Mouse (Mus musculus): ENCODE results near the gene Pmepa1. TPM values are rescaled to one million over a fixed set of nuclear protein-coding genes. Genes with fewer than 3 reads are reported as not detected.
A peak's percentile ranks its signal among the peaks of the same experiment; 100 is the strongest.

Pmepa1 gene
- 8.9 and 9.0 TPM in 2 replicates for polyA plus RNA-seq (2014; fragmentation: Nextera tagmentation; extraction: Ambion mirVana)

- H3K36me3 ChIP-seq (ENCODE audit: insufficient read depth): no peaks in the 10 kb centered on the region
- H3K27me3 ChIP-seq (ENCODE audit: insufficient read depth, low read length): no peaks in the 10 kb centered on the region
- H3K9me3 ChIP-seq (ENCODE audit: low read depth, low read length): no peaks in the 10 kb centered on the region
- H3K4me3 ChIP-seq (ENCODE audit: low read depth, low read length): peak within 1 kb of the TSS; percentile 87
- peaks cover 11% of the 10 kb centered on the region for H3K4me1 ChIP-seq (ENCODE audit: insufficient read depth)
- ATAC-seq (ENCODE audit: insufficient read depth) (peak; percentile 95), DNase-seq (peak; percentile 98)
- H3K4me2 ChIP-seq: peak within 1 kb of the TSS; percentile 88
- peak within 1 kb of the TSS; percentile 94 for H3K27ac ChIP-seq (ENCODE audit: low read depth)
- TF ChIP-seq CTCF (IDR thresholded peaks at IDR 0.05; ENCODE audit: low read depth): no peak
- peak within 1 kb of the TSS; percentile 98 for H3K9ac ChIP-seq
- WGBS: under 1% methylated on average over 34 of the region's 61 CpGs
These were observed at the start of gene Pmepa1 for GRCm38 (mm10) chr2:173276409-173276808. Gene Pmepa1 (minus strand): TSS chr2:173276533.

- no peaks in the 10 kb centered on the region for H3K9me3 ChIP-seq (ENCODE audit: low read depth, low read length)
- no peak overlapping the region for H3K4me2 ChIP-seq
- H3K9ac ChIP-seq: no peak overlapping the region
- 90% methylated on average over 6 of the region's 6 CpGs for WGBS
- H3K27ac ChIP-seq (ENCODE audit: low read depth): no peak overlapping the region
- no peaks in the 10 kb centered on the region for H3K27me3 ChIP-seq (ENCODE audit: insufficient read depth, low read length)
- TF ChIP-seq CTCF (IDR thresholded peaks at IDR 0.05; ENCODE audit: low read depth): no peak
- ATAC-seq (ENCODE audit: insufficient read depth): no peak
- DNase-seq: no peak
- H3K36me3 ChIP-seq (ENCODE audit: insufficient read depth): no peaks in the 10 kb centered on the region
- no peak overlapping the region for H3K4me3 ChIP-seq (ENCODE audit: low read depth, low read length)
- no peaks in the 10 kb centered on the region for H3K4me1 ChIP-seq (ENCODE audit: insufficient read depth)
These were observed 45.4 kb upstream of the Pmepa1 start for GRCm38 (mm10) chr2:173321754-173322153.

GRCm38 (mm10) chr2:173321194-173321593 is 44.9 kb upstream of the Pmepa1 start:
- Histone ChIP-seq H3K9ac (no peak overlapping the region), H3K4me2 (no peak overlapping the region), H3K36me3 (ENCODE audit: insufficient read depth) (no peaks in the 10 kb centered on the region), H3K27me3 (ENCODE audit: insufficient read depth, low read length) (no peaks in the 10 kb centered on the region), H3K27ac (ENCODE audit: low read depth) (no peak overlapping the region), H3K4me3 (ENCODE audit: low read depth, low read length) (no peak overlapping the region), H3K9me3 (ENCODE audit: low read depth, low read length) (no peaks in the 10 kb centered on the region), H3K4me1 (ENCODE audit: insufficient read depth) (no peaks in the 10 kb centered on the region)
- no peak for TF ChIP-seq CTCF (IDR thresholded peaks at IDR 0.05; ENCODE audit: low read depth)
- WGBS: 84% methylated on average over 2 of the region's 2 CpGs
- no peak for DNase-seq
- ATAC-seq (ENCODE audit: insufficient read depth): no peak

DNA sequence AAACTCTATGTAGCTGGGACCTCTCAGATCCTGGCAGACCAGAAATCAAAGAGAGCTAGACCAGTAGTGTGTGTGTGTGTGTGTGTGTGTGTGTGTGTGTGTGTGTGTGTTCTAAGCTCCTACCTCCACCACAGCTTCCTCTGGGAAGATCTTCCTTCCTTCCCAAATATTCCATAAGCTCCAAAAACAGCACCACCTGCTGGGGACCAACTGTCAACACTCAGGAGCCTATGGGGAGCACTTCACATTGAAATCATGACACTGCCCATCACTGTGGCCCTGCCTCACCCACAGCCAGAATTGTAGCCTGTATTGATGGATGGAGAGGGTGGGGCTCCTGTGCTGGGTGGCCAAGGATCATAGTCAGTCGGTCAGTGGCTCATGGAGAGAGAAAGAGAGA is 38.0 kb upstream of the Pmepa1 start:
- Histone ChIP-seq H3K4me2 (no peak overlapping the region), H3K4me1 (ENCODE audit: insufficient read depth) (no peaks in the 10 kb centered on the region), H3K9me3 (ENCODE audit: low read depth, low read length) (no peaks in the 10 kb centered on the region), H3K27ac (ENCODE audit: low read depth) (no peak overlapping the region), H3K27me3 (ENCODE audit: insufficient read depth, low read length) (no peaks in the 10 kb centered on the region), H3K9ac (no peak overlapping the region), H3K36me3 (ENCODE audit: insufficient read depth) (no peaks in the 10 kb centered on the region), H3K4me3 (ENCODE audit: low read depth, low read length) (no peak overlapping the region)
- ATAC-seq (ENCODE audit: insufficient read depth): no peak
- DNase-seq: no peak
- TF ChIP-seq CTCF (IDR thresholded peaks at IDR 0.05; ENCODE audit: low read depth): peak; percentile 18; the same call in 1 of the 2 replicates
- no CpG with 5 or more reads among the region's 1 CpGs for WGBS

DNA sequence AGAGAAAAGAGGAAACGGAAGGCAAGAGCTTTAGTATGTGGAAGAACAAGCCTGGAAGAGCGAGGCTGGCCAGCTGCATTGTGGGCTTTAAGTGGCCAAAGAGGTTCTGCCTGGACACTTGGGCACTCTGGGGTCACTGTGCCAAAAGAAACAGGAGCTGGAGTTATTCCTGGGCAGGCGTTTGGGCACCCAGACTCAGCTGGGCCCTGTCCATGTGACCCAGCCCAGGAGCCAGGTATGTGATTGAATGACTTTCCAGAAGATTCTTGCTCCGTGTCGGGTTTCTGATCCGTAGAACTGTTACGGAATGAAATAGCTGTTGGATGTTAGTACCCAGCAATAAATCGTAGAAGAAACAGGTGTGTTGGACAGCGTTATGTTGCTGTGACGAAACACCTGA is 32.2 kb upstream of the Pmepa1 start:
- peaks cover 10% of the 10 kb centered on the region for H3K4me1 ChIP-seq (ENCODE audit: insufficient read depth)
- no peak overlapping the region for H3K4me3 ChIP-seq (ENCODE audit: low read depth, low read length)
- no peaks in the 10 kb centered on the region for H3K9me3 ChIP-seq (ENCODE audit: low read depth, low read length)
- no peak for TF ChIP-seq CTCF (IDR thresholded peaks at IDR 0.05; ENCODE audit: low read depth)
- no peak overlapping the region for H3K4me2 ChIP-seq
- H3K27me3 ChIP-seq (ENCODE audit: insufficient read depth, low read length): no peaks in the 10 kb centered on the region
- WGBS: 91% methylated on average over 10 of the region's 10 CpGs
- DNase-seq: no peak
- ATAC-seq (ENCODE audit: insufficient read depth): no peak
- H3K36me3 ChIP-seq (ENCODE audit: insufficient read depth): no peaks in the 10 kb centered on the region
- H3K9ac ChIP-seq: no peak overlapping the region
- no peak overlapping the region for H3K27ac ChIP-seq (ENCODE audit: low read depth)

DNA sequence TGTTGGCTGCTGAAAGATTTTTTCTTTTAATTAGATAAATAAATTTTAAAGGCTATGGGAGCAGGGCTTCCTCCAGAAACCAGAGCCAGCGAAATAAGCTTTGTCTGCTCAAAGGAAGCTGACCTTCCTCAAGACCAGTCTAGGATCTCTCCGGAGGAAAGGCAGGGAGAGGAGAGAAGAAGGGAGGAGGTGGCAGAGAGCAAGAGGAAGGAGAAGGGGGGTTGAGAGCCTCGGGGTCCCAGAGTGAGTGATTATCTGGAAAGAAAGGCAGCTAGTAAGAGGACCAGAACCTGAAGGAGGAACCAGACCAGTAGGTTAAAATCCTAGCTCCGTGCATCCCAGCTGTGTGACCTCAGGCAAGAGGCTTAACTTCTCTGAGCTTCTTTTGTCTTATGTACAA is 31.7 kb upstream of the Pmepa1 start:
- DNase-seq (peak; percentile 20), ATAC-seq (ENCODE audit: insufficient read depth) (peak; percentile 32)
- Histone ChIP-seq H3K27ac (ENCODE audit: low read depth) (peak overlapping the region; percentile 42; the same call in 1 of the 2 replicates), H3K36me3 (ENCODE audit: insufficient read depth) (no peaks in the 10 kb centered on the region), H3K4me1 (ENCODE audit: insufficient read depth) (peaks cover 10% of the 10 kb centered on the region), H3K4me3 (ENCODE audit: low read depth, low read length) (no peak overlapping the region), H3K27me3 (ENCODE audit: insufficient read depth, low read length) (no peaks in the 10 kb centered on the region), H3K9me3 (ENCODE audit: low read depth, low read length) (no peaks in the 10 kb centered on the region), H3K9ac (0 out of 2 replicates have a peak overlapping the region, but pooled peaks have one; percentile 9), H3K4me2 (peak overlapping the region; percentile 47)
- TF ChIP-seq CTCF (IDR thresholded peaks at IDR 0.05; ENCODE audit: low read depth): no peak
- 27% methylated on average over 4 of the region's 4 CpGs for WGBS

- Histone ChIP-seq H3K9ac (no peak overlapping the region), H3K9me3 (ENCODE audit: low read depth, low read length) (no peaks in the 10 kb centered on the region), H3K27me3 (ENCODE audit: insufficient read depth, low read length) (no peaks in the 10 kb centered on the region), H3K36me3 (ENCODE audit: insufficient read depth) (no peaks in the 10 kb centered on the region), H3K27ac (ENCODE audit: low read depth) (no peak overlapping the region), H3K4me3 (ENCODE audit: low read depth, low read length) (no peak overlapping the region), H3K4me1 (ENCODE audit: insufficient read depth) (peaks cover 10% of the 10 kb centered on the region), H3K4me2 (peak overlapping the region; percentile 47)
- TF ChIP-seq CTCF (IDR thresholded peaks at IDR 0.05; ENCODE audit: low read depth): no peak
- WGBS: 2% methylated on average over 17 of the region's 18 CpGs
- ATAC-seq (ENCODE audit: insufficient read depth): peak; percentile 69
- peak; percentile 69 for DNase-seq
These were observed 31.2 kb upstream of the Pmepa1 start for GRCm38 (mm10) chr2:173307561-173307960.
